Mouse (Mus musculus) CH12.LX (cell line): ENCODE measurements around the gene Gm44511. TPM values are rescaled to one million over a fixed set of nuclear protein-coding genes. Genes with fewer than 3 reads are reported as not detected.

Source experiments
- DNase-seq: peaks from one replicate; pipeline ENCODE4 v3.0.0-alpha.2; 2013; ENCODE audit errors: extremely low read depth
- H3K27ac ChIP-seq: 2 replicates; pipeline ENCODE4 v1.5.1; 2012; ENCODE audit warnings: low read depth, mild to moderate bottlenecking, control low read depth, moderate library complexity; ENCODE audit not compliant: insufficient read depth
- H3K27me3 ChIP-seq: replicated peaks from 2 replicates; pipeline ENCODE3; 2012; ENCODE audit warnings: inconsistent platforms
- H3K36me3 ChIP-seq, 2 experiments: replicated peaks in 1 of 2; 2 replicates each; pipeline versions ENCODE3 to v1.6.1; 2012; ENCODE audit warnings: inconsistent platforms in 1 of 2, low read length in 1 of 2, mild to moderate bottlenecking in 1 of 2, mixed read lengths in 1 of 2, moderate library complexity in 1 of 2; ENCODE audit not compliant: control insufficient read depth in 1 of 2, insufficient read depth in 1 of 2
- H3K4me1 ChIP-seq, 2 experiments: 2 replicates each; pipeline ENCODE4 v1.6.1; 2012; ENCODE audit warnings: inconsistent platforms in 1 of 2, moderate library complexity in 1 of 2; ENCODE audit not compliant: insufficient read depth in 2 of 2, control insufficient read depth in 1 of 2
- H3K4me2 ChIP-seq: 2 replicates; pipeline ENCODE4 v1.6.1; 2012; ENCODE audit warnings: low read depth, mild to moderate bottlenecking, control low read depth; ENCODE audit not compliant: poor library complexity, insufficient read depth, severe bottlenecking
- H3K4me3 ChIP-seq, 3 experiments: fragments of 150-350 bp in 1 of 3; sonication (generic) in 1 of 3; replicated peaks in 1 of 3; 2 replicates each; pipeline versions ENCODE3 to v1.5.1; 2011 to 2012; ENCODE audit warnings: low read depth in 2 of 3, low read length in 2 of 3, mild to moderate bottlenecking in 2 of 3, moderate library complexity in 2 of 3, control low read depth in 1 of 3, improper control_type of control experiment in 1 of 3, inconsistent platforms in 1 of 3, mixed read lengths in 1 of 3; ENCODE audit not compliant: poor library complexity in 1 of 3
- H3K79me2 ChIP-seq: replicated peaks from 2 replicates; pipeline ENCODE4 v1.6.1; 2012; ENCODE audit warnings: mild to moderate bottlenecking, moderate library complexity; ENCODE audit not compliant: control insufficient read depth, poor library complexity, insufficient read depth, severe bottlenecking; ENCODE audit errors: extremely low read depth
- H3K9ac ChIP-seq: 2 replicates; pipeline ENCODE4 v1.6.1; 2012; ENCODE audit warnings: low read depth, mild to moderate bottlenecking, control low read depth, moderate library complexity; ENCODE audit not compliant: insufficient read depth
- H3K9me3 ChIP-seq: replicated peaks from 2 replicates; pipeline ENCODE3; 2012; ENCODE audit warnings: low read length, inconsistent platforms, mixed read lengths
- BHLHE40 ChIP-seq: IDR thresholded peaks from 2 replicates; pipeline ENCODE4 v1.6.1; 2011; ENCODE audit warnings: mild to moderate bottlenecking, low read depth, low read length, improper control_type of control experiment
- CHD1 ChIP-seq: IDR thresholded peaks from 2 replicates; pipeline ENCODE4 v1.6.1; 2012; ENCODE audit warnings: low read depth, low read length, improper control_type of control experiment, inconsistent platforms
- CTCF ChIP-seq, 2 experiments: IDR thresholded peaks in 1 of 2; conservative IDR thresholded peaks in 1 of 2; 2 replicates each; pipeline ENCODE4 v1.5.1; 2011 to 2012; ENCODE audit warnings: low read depth in 2 of 2, low read length in 2 of 2, improper control_type of control experiment in 1 of 2, inconsistent platforms in 1 of 2, mild to moderate bottlenecking in 1 of 2, moderate library complexity in 1 of 2
- EP300 ChIP-seq: IDR thresholded peaks from 2 replicates; pipeline ENCODE4 v1.6.1; 2011; ENCODE audit warnings: low read length, improper control_type of control experiment
- HCFC1 ChIP-seq: IDR thresholded peaks from 2 replicates; pipeline ENCODE4 v1.6.1; 2012; ENCODE audit warnings: low read depth, mild to moderate bottlenecking, inconsistent platforms, low read length, improper control_type of control experiment
- JUND ChIP-seq: conservative IDR thresholded peaks from 2 replicates; pipeline ENCODE4 v1.6.1; 2011; ENCODE audit warnings: low read depth, low read length, improper control_type of control experiment
- KAT2A ChIP-seq: IDR thresholded peaks from 2 replicates; pipeline ENCODE4 v1.6.1; 2012; ENCODE audit warnings: low read length, improper control_type of control experiment, inconsistent platforms; ENCODE audit not compliant: insufficient replicate concordance
- MAFK ChIP-seq: IDR thresholded peaks from 2 replicates; pipeline ENCODE4 v1.6.1; 2011; ENCODE audit warnings: low read length, improper control_type of control experiment; ENCODE audit not compliant: insufficient replicate concordance
- MAX ChIP-seq: IDR thresholded peaks from 2 replicates; pipeline ENCODE4 v1.6.1; 2011; ENCODE audit warnings: low read length, improper control_type of control experiment
- MAZ ChIP-seq: IDR thresholded peaks from 2 replicates; pipeline ENCODE4 v1.6.1; 2012; ENCODE audit warnings: low read depth, mild to moderate bottlenecking, inconsistent platforms, low read length, improper control_type of control experiment, moderate library complexity
- MEF2A ChIP-seq: IDR thresholded peaks from 2 replicates; pipeline ENCODE4 v1.6.1; 2014; ENCODE audit warnings: low read depth, mild to moderate bottlenecking, inconsistent platforms, low read length, improper control_type of control experiment, borderline replicate concordance
- MYC ChIP-seq: IDR thresholded peaks from 2 replicates; pipeline ENCODE4 v1.6.1; 2011; ENCODE audit warnings: low read depth, mild to moderate bottlenecking, improper control_type of control experiment, low read length
- NELFE ChIP-seq: IDR thresholded peaks from 2 replicates; pipeline ENCODE4 v1.6.1; 2011; ENCODE audit warnings: low read depth, low read length, improper control_type of control experiment
- POLR2A ChIP-seq: IDR thresholded peaks from 2 replicates; pipeline ENCODE4 v1.6.1; 2011; ENCODE audit warnings: low read depth, mild to moderate bottlenecking, improper control_type of control experiment, low read length
- RCOR1 ChIP-seq: conservative IDR thresholded peaks from 2 replicates; pipeline ENCODE4 v1.6.1; 2012; ENCODE audit warnings: low read depth, mild to moderate bottlenecking, inconsistent platforms, low read length, improper control_type of control experiment
- TBP ChIP-seq: conservative IDR thresholded peaks from 2 replicates; pipeline ENCODE4 v1.6.1; 2011; ENCODE audit warnings: low read depth, low read length, improper control_type of control experiment
- TCF12 ChIP-seq: IDR thresholded peaks from 2 replicates; pipeline ENCODE4 v1.6.1; 2014; ENCODE audit warnings: low read depth, mild to moderate bottlenecking, inconsistent platforms, low read length, improper control_type of control experiment
- UBTF ChIP-seq: IDR thresholded peaks from 2 replicates; pipeline ENCODE4 v1.6.1; 2012; ENCODE audit warnings: low read depth, mild to moderate bottlenecking, inconsistent platforms, low read length, improper control_type of control experiment, moderate library complexity
- USF2 ChIP-seq: conservative IDR thresholded peaks from 2 replicates; pipeline ENCODE4 v1.6.1; 2011; ENCODE audit warnings: low read depth, low read length, improper control_type of control experiment
- ZKSCAN1 ChIP-seq: IDR thresholded peaks from 2 replicates; pipeline ENCODE4 v1.6.1; 2012; ENCODE audit warnings: low read depth, inconsistent platforms, low read length, improper control_type of control experiment, borderline replicate concordance
- ZNF384 ChIP-seq: IDR thresholded peaks from 2 replicates; pipeline ENCODE4 v1.6.1; 2012; ENCODE audit warnings: low read depth, low read length, improper control_type of control experiment, inconsistent platforms
- dilution Hi-C: fragments of 300-500 bp; cut with MboI; formaldehyde crosslinking; loops from 2 replicates; pipeline ENCODE4 v1.14.3; 2020; ENCODE audit warnings: low sequenced_read_pairs; ENCODE audit not compliant: extremely low pct_unique_long_range_greater_than_20kb, extremely low pct_ligation_motif_present
- in situ Hi-C: fragments of 300-500 bp; cut with MboI; formaldehyde crosslinking; loops from 3 replicates; pipeline ENCODE4 v1.14.3; 2019; ENCODE audit warnings: low sequenced_read_pairs, low pct_ligation_motif_present, low pct_unique_long_range_greater_than_20kb, mixed read lengths
- polyA plus RNA-seq: library from polyadenylated mRNA; unstranded; fragments of >175 nt; gene quantifications from 2 replicates; pipeline ENCODE4 v1.2.1, GENCODE M21; 2012; ENCODE audit warnings: low read depth; ENCODE audit not compliant: insufficient read length
- total RNA-seq, 2 experiments: library from RNA; depleted of rRNA; stranded (reverse); fragments of 300-350 nt in 1 of 2; fragments of >200 nt in 1 of 2; gene quantifications; 2 replicates each; pipeline ENCODE4 v1.2.3; 2012 to 2014

Gene Gm44511
- total and polyA plus RNA-seq, 3 experiments = not detected

DNA sequence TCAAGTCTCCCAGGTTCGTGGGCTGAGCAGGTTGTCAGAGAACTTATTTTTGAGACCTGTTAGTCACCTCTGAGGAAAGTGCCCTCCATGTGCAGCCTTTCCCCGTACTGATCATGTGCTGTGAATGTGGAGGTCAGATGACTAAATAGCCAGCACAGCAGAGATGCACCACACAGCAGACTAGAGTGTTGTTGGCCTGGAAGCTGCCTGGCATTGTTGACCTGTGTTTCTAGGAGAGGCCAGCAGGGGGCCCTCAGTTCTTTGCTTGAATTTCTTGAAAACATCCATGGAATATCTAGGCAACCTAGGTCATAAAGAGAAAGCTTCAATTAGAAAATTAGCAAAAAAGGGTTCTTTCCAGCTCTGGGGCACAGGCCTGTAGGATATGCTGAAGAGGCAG is 23.8 kb upstream of the Gm44511 start (continued):
- TF ChIP-seq MYC (no peak), MAFK (no peak), MAX (no peak), JUND (no peak), MEF2A (no peak), HCFC1 (no peak)

DNA sequence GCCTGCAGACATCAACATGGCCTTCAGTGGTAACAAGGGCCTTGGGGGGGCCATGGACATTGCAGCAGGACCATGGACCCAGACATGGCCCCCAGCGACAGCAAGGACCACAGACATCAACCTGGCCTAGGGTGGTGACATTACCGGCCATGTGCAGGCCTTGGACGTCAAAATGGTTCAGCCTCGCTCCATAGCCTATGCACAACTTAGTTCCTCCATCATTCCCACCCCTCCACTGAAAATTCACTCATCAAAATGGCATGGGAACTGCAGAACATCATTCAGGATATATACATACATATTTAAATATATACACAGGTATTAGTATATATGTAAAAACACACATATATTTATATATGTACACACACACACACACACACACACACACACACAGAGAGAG is 21.3 kb upstream of the Gm44511 start:
- Histone ChIP-seq H3K27ac (no peak overlapping the region), H3K4me2 (no peak overlapping the region), H3K9me3 (no peaks in the 10 kb centered on the region), H3K9ac (no peak overlapping the region), H3K79me2 (peaks cover 11% of the 10 kb centered on the region), H3K4me1 (peaks cover 11 to 33% of the 10 kb centered on the region in 2 experiments), H3K36me3 (peaks cover 23 to 41% of the 10 kb centered on the region in 2 experiments), H3K4me3 (no peak overlapping the region), H3K27me3 (no peaks in the 10 kb centered on the region)
- dilution Hi-C loops (no loop called here), in situ Hi-C loops (loop anchor here (5.0 to 25.0 kb wide), 2 partner anchors 405 to 515 kb away; no protein-coding TSS in a partner anchor)
- DNase-seq = no peak
- TF ChIP-seq MYC (no peak), CHD1 (no peak), MAFK (no peak), USF2 (no peak), EP300 (no peak), BHLHE40 (no peak), KAT2A (no peak), RCOR1 (no peak), UBTF (no peak), MAZ (no peak), TCF12 (no peak), ZKSCAN1 (no peak), ZNF384 (no peak), POLR2A (no peak)

DNA sequence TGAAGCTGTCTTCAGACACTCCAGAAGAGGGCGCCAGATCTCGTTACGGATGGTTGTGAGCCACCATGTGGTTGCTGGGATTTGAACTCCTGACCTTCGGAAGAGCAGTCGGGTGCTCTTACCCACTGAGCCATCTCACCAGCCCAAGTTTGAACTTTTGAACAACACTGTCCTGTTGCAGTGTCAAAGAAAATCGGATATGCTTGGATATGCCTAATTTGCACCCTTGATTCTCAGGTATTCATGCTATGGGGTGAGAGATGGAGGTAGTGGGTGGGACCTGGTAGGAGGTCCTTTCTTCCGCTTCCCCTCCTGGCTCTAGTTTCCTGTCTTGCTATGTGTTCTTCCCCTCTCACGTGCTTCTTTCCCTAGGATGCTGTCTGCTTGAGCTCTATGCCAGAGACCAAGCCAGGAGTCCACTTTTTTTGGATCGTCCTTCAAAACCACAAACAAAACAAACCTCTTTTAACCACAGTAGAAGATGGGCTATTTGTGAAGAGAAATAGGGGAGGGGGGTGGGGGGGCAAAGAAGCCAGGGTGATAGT is 20.0 kb upstream of the Gm44511 start:
- Histone ChIP-seq H3K27me3 (no peaks in the 10 kb centered on the region), H3K4me2 (no peak overlapping the region), H3K27ac (no peak overlapping the region), H3K9ac (no peak overlapping the region), H3K36me3 (peaks cover 23 to 37% of the 10 kb centered on the region in 2 experiments), H3K4me1 (peaks cover 3 to 34% of the 10 kb centered on the region in 2 experiments), H3K79me2 (peaks cover 3% of the 10 kb centered on the region; the same call in 1 of the 2 replicates), H3K4me3 (no peak overlapping the region), H3K9me3 (no peaks in the 10 kb centered on the region)
- DNase-seq = peak; percentile 38
- TF ChIP-seq TCF12 (no peak), POLR2A (peak; percentile 27; the same call in 1 of the 2 replicates), CTCF (conservative IDR thresholded peaks at IDR 0.05 in 1 of 2, IDR thresholded peaks at IDR 0.05 in 1 of 2; ENCODE audit: low read depth in 2 of 2, low read length in 2 of 2) (0 out of 4 replicates have a peak, but pooled peaks of 1 of the 2 experiments have one; percentile 32), NELFE (no peak), TBP (peak; percentile 97)
- in situ Hi-C loops = loop anchor here (5.0 to 25.0 kb wide), 2 partner anchors 406 to 516 kb away; no protein-coding TSS in a partner anchor
- dilution Hi-C loops = no loop called here
